Mouse (Mus musculus): ENCODE measurements around the gene Fgfr2. TPM values are rescaled to one million over a fixed set of nuclear protein-coding genes. Genes with fewer than 3 reads are reported as not detected.
"Not testable (repeated sequence)": the region's sequence is repeated elsewhere in the genome, so short reads cannot be mapped to it uniquely, and the experiment has no call there.

Gene Fgfr2
- polyA plus RNA-seq, 1 experiment from 2014 or later = 17.2 TPM

DNA sequence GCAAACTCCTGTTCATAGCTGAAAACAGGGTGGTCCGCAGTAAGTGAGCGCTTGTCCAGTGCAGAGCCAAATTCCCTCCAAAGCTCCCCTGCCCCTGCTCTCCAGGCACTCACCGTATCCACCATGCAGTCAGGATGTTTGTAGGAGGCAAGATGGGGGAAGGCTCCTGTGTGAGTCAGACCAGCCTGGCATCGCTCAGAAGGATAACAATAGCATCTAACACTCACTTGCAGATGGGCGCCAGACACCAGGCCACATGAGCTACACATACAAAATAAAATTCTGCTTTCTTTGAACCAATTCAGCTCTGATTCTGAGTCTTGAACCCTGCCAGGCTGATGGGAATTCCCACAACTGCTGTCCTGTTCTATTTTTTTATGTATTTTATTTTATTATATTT lies 2519.6 kb downstream of the Fgfr2 start:
- no peaks in the 10 kb centered on the region for H3K4me1 ChIP-seq (replicated peaks)
- no peaks in the 10 kb centered on the region for H3K36me3 ChIP-seq
- H3K27ac ChIP-seq = no peak overlapping the region
- H3K27me3 ChIP-seq = no peaks in the 10 kb centered on the region
- no peak for ATAC-seq (replicated peaks; ENCODE audit: insufficient number of reproducible peaks, insufficient read depth, low FRiP score, low read depth)
- no peak overlapping the region for H3K9ac ChIP-seq
- H3K9me3 ChIP-seq (replicated peaks) = no peaks in the 10 kb centered on the region
- no peak overlapping the region for H3K4me3 ChIP-seq
- WGBS = 68% methylated on average over 5 of the region's 5 CpGs
- no peak overlapping the region for H3K4me2 ChIP-seq

DNA sequence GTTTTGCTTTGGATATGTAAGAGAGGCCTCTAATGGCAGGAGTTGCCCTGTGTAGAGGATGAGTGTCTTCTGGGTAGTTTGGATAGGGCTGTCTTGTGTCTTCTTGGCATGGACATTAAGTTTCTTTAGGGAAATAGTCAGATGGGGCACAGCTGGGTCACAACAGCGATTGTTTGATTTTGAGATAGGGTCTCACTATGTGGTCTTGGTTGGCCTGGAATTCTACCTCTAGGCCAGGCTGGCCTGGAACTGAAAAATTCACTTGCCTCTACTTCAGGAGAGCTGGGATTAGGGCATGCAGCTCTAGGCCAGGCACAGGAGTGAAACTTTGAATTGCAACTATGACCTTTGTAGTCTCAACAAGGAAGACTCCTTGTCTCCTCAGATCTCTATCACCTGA lies 2520.3 kb downstream of the Fgfr2 start:
- no peak overlapping the region for H3K9ac ChIP-seq
- no peak for ATAC-seq (replicated peaks; ENCODE audit: insufficient number of reproducible peaks, insufficient read depth, low FRiP score, low read depth)

DNA sequence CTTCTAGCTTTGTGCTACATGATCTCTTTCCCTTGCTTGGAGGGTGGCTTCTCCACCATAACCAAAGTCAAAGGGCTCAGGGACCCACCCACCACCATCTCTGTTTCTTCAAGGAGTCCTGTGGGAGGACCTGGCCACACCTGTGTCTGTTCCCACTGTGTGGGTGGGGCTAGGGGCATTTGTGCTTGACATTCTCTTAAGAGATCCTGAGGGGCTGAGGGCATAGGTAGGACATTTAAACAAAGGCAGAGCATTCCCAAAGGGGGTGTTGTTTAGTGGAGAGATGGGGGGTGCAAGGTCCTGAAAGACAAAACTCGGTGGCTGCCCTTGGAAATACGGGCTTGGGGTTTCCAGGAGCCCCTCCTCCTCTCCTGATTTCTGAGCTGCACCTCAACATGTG lies 2522.6 kb downstream of the Fgfr2 start:
- no peaks in the 10 kb centered on the region; the same call in 1 of the 2 replicates for H3K4me1 ChIP-seq (replicated peaks)
- no peak overlapping the region for H3K4me3 ChIP-seq
- H3K9ac ChIP-seq = no peak overlapping the region
- 79% methylated on average over 2 of the region's 2 CpGs for WGBS
- no peaks in the 10 kb centered on the region for H3K27me3 ChIP-seq
- H3K36me3 ChIP-seq = no peaks in the 10 kb centered on the region
- H3K9me3 ChIP-seq (replicated peaks) = no peaks in the 10 kb centered on the region
- no peak overlapping the region for H3K4me2 ChIP-seq
- no peak for ATAC-seq (replicated peaks; ENCODE audit: insufficient number of reproducible peaks, insufficient read depth, low FRiP score, low read depth)
- H3K27ac ChIP-seq = no peak overlapping the region

More for the DNA sequence above, 2520.3 kb downstream of the Fgfr2 start:
- WGBS = 66% methylated on average over 1 of the region's 1 CpGs
- H3K4me3 ChIP-seq = no peak overlapping the region
- H3K4me2 ChIP-seq = no peak overlapping the region
- H3K36me3 ChIP-seq = no peaks in the 10 kb centered on the region
- no peaks in the 10 kb centered on the region for H3K27me3 ChIP-seq
- H3K9me3 ChIP-seq (replicated peaks) = no peaks in the 10 kb centered on the region
- no peaks in the 10 kb centered on the region for H3K4me1 ChIP-seq (replicated peaks)
- no peak overlapping the region for H3K27ac ChIP-seq

DNA sequence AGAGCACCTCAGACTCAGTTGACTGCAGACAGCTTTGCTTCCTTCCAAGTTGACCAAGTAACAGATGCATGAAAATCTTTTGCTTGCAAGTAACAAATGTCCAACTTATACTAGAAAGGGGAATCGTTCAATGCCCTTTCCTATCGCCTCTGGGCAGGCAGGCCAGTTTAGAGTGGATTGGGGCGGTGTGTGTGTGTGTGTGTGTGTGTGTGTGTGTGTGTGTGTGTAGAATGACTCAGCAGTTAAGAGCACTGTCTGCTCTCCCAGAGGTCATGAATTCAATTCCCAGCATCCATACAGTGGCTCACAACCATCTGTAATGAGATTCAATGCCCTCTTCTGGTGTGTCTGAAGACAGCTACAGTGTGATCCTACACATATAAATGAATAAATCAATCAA lies 2523.1 kb downstream of the Fgfr2 start:
- no peaks in the 10 kb centered on the region for H3K27me3 ChIP-seq
- no peak overlapping the region for H3K4me2 ChIP-seq
- no peak overlapping the region for H3K9ac ChIP-seq
- no peak overlapping the region for H3K4me3 ChIP-seq
- H3K36me3 ChIP-seq = no peaks in the 10 kb centered on the region
- ATAC-seq (replicated peaks; ENCODE audit: insufficient number of reproducible peaks, insufficient read depth, low FRiP score, low read depth) = no peak
- H3K4me1 ChIP-seq (replicated peaks) = no peaks in the 10 kb centered on the region; the same call in 1 of the 2 replicates
- no peak overlapping the region for H3K27ac ChIP-seq
- no peaks in the 10 kb centered on the region for H3K9me3 ChIP-seq (replicated peaks)
- 65% methylated on average over 3 of the region's 3 CpGs for WGBS

DNA sequence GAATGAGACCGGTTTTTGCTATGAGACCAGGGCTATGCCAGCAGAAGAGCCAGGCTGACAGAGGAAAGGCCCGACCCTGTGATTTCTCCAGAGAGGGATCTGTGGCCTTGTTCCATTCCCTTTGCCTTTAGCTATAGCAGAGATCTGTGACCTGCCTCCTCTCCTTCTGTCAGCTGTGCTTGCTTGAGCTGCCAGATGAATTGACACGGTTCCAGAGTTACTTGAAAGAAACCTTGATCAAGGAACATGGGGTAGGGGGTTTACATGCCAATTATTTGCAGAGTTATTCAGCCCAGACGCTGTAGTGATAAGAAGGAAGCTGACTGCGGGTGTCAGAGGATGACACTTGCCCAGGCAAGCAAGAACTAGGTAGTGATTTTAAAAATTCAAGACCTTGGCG lies 2525.6 kb downstream of the Fgfr2 start:
- H3K4me3 ChIP-seq = no peak overlapping the region
- WGBS = 55% methylated on average over 6 of the region's 6 CpGs
- no peak for ATAC-seq (replicated peaks; ENCODE audit: insufficient number of reproducible peaks, insufficient read depth, low FRiP score, low read depth)
- no peaks in the 10 kb centered on the region; the same call in 1 of the 2 replicates for H3K4me1 ChIP-seq (replicated peaks)
- H3K36me3 ChIP-seq = no peaks in the 10 kb centered on the region
- H3K27ac ChIP-seq = no peak overlapping the region
- H3K4me2 ChIP-seq = no peak overlapping the region
- H3K9me3 ChIP-seq (replicated peaks) = no peaks in the 10 kb centered on the region
- H3K27me3 ChIP-seq = no peaks in the 10 kb centered on the region
- H3K9ac ChIP-seq = no peak overlapping the region

DNA sequence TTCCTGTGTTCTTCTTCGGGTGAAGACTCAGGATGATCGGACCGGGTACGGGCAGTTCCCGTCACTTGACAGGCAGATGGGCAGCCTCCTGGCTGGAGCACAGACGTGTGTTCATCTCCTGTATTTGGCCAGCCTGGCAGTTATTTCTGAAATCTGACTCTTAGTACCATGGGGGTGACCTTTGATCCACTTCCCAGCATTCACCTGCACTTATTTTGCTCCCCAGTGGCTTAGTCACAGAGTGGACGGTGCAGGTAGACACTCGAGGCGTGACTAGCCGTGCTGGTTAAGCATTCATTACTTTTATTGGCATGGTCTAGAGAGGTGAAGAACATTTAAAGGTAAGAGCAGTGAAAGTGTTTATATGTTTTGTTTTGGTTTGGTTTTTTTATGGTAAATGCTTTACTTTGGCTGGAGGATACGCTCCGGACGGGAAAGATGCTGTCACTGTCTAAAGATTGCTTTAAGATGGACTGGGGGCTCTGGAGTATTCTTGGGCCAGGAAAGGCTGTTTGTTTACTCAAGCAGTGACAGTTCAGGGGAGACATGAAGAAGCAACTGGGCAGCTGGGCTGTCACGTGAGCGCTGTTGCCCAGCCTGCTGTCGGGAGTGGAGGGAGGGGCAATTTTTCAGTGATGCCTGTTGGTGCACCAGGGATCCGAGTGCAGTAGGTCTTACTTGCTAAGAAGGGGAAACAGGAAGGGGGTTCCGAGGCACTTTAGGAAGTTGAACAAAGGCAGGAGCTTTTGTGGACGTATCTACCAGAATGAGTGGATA lies 2526.9 kb downstream of the Fgfr2 start:
- not testable (repeated sequence) for H3K4me3 ChIP-seq

DNA sequence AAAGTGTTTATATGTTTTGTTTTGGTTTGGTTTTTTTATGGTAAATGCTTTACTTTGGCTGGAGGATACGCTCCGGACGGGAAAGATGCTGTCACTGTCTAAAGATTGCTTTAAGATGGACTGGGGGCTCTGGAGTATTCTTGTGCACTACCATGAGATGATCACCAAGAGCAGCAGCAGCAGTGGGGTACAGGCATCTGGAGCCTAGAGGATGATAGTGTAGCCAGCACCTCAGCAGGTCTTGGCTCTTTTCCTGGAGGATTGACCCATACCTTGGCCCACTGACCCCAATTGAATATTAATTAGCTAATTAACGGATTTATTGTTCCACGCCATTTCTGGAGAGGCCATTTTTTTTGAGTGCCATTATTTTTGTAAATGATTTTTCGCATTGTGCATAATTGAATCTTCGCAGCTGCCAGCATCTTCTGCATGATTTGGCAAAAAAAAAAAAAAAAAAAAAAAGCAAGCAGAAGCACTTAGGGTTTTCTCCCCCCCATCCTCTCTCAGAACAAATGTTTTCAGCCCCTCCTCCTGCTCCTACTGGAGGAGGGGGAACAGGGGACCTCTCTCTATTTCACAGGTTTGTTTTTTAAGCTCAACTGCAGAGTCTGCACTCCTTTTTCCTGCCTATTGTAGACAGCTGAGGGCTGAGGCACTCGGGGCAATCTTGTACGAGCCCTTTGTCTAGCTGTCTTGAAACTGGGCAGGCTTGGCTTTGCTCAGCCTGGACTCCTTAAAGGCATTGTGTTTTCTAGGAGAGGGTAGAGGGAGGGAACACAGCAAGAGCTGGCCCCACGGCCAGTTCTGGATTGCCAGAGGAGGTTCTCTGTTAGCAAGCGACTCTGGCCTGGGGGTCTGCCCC lies 2529.5 kb downstream of the Fgfr2 start:
- H3K4me3 ChIP-seq; H3K27ac ChIP-seq; H3K9ac ChIP-seq; H3K9me3 ChIP-seq (replicated peaks); H3K4me1 ChIP-seq (replicated peaks); ATAC-seq (replicated peaks; ENCODE audit: insufficient number of reproducible peaks, insufficient read depth, low FRiP score, low read depth); H3K4me2 ChIP-seq; H3K27me3 ChIP-seq; H3K36me3 ChIP-seq: not testable (repeated sequence)
- whole genome bisulfite sequencing = 67% methylated on average over 7 of the region's 11 CpGs

More for the DNA sequence above, 2526.9 kb downstream of the Fgfr2 start:
- WGBS = 50% methylated on average over 9 of the region's 19 CpGs
- not testable (repeated sequence) for H3K27ac ChIP-seq; H3K9me3 ChIP-seq (replicated peaks); H3K27me3 ChIP-seq; H3K4me2 ChIP-seq; H3K9ac ChIP-seq; H3K36me3 ChIP-seq; ATAC-seq (replicated peaks; ENCODE audit: insufficient number of reproducible peaks, insufficient read depth, low FRiP score, low read depth); H3K4me1 ChIP-seq (replicated peaks)

DNA sequence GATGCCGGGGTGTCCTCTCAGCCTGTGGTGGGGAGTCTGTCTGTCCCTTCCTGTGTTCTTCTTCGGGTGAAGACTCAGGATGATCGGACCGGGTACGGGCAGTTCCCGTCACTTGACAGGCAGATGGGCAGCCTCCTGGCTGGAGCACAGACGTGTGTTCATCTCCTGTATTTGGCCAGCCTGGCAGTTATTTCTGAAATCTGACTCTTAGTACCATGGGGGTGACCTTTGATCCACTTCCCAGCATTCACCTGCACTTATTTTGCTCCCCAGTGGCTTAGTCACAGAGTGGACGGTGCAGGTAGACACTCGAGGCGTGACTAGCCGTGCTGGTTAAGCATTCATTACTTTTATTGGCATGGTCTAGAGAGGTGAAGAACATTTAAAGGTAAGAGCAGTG lies 2530.2 kb downstream of the Fgfr2 start:
- not testable (repeated sequence) for H3K4me3 ChIP-seq; H3K36me3 ChIP-seq; H3K9ac ChIP-seq; H3K4me2 ChIP-seq; ATAC-seq (replicated peaks; ENCODE audit: insufficient number of reproducible peaks, insufficient read depth, low FRiP score, low read depth); H3K27ac ChIP-seq; H3K27me3 ChIP-seq; H3K9me3 ChIP-seq (replicated peaks); H3K4me1 ChIP-seq (replicated peaks)
- no CpG with 5 or more reads among the region's 11 CpGs for WGBS

DNA sequence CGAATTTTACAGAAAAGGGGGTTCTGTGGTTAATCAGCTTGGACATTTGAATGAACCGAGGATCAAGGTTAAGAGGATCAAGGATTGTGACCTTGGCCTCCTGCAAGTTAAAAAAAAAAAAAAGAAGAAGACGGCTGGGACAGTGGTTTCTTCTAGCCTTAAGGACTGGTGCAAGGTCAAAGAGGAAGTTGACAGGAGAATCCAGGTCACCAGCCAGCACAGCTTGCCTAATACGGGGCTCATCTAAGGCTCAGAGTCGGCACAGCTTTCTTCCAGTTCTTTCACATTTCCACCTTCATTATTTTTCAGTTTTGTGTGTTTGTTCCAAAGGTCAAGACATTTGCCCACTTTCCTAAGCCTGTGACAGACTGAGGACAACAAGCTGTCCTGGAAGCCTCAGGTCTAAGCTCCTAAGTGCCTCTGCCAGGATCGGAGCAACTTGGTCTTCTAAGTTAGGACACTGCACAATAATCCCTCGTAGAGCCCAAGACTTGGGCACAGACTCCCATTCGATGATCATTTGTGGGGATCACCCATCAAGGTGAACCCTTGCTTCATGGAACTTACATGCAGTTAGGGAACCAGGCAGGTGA lies 2532.2 kb downstream of the Fgfr2 start:
- 60% methylated on average over 8 of the region's 8 CpGs for WGBS
- no peak for ATAC-seq (replicated peaks; ENCODE audit: insufficient number of reproducible peaks, insufficient read depth, low FRiP score, low read depth)
- H3K4me3 ChIP-seq = no peak overlapping the region
- no peaks in the 10 kb centered on the region for H3K27me3 ChIP-seq
- no peak overlapping the region for H3K4me2 ChIP-seq
- H3K27ac ChIP-seq = no peak overlapping the region
- H3K36me3 ChIP-seq = no peaks in the 10 kb centered on the region
- H3K9ac ChIP-seq = no peak overlapping the region
- peaks cover 9% of the 10 kb centered on the region; the same call in 1 of the 2 replicates for H3K4me1 ChIP-seq (replicated peaks)
- no peaks in the 10 kb centered on the region for H3K9me3 ChIP-seq (replicated peaks)

DNA sequence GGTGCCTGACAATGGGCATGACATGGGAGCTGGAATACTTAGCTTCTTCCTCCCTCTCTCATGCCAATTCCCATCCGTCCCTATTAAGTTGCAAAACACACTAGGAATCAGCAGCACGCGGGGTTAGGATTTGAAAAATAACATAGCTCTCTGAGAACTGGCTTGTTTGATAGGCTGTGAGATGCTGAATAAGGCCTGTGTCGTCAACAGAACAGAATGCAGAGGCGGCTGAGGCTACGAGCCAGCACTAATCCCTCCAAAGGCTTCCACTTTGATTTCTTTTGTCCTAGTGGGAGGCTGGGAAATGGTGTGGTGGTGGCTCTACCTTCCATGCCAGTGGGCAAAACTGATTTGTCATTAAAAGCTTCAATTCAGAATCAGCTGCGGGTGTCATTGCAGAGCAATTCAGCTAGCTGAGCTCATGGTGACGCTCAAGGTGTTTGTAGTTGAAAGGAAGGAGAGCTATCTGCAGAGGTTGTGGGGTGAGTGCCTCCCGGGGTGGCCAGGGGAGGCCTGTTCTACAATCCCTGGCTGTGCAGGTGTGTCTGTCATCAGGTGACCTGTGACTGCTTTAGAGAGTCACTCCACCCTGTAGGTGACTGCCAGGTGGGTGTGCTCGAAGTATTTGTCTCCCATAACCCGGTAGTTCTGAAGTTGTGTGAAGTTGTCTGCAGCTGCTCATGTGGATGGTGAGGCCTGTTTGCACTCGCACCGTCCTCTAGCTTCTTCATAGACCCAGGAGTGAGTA lies 2532.9 kb downstream of the Fgfr2 start:
- Histone ChIP-seq H3K9me3 (replicated peaks) (no peaks in the 10 kb centered on the region), H3K4me1 (replicated peaks) (peaks cover 9% of the 10 kb centered on the region; the same call in 1 of the 2 replicates), H3K36me3 (no peaks in the 10 kb centered on the region), H3K4me2 (no peak overlapping the region), H3K9ac (no peak overlapping the region), H3K27ac (peak overlapping the region; percentile 20; the same call in 1 of the 2 replicates), H3K4me3 (no peak overlapping the region), H3K27me3 (no peaks in the 10 kb centered on the region)
- 57% methylated on average over 13 of the region's 13 CpGs for WGBS
- no peak for ATAC-seq (replicated peaks; ENCODE audit: insufficient number of reproducible peaks, insufficient read depth, low FRiP score, low read depth)
